Mouse (Mus musculus): Measurements from ENCODE around the gene Map3k7cl.

Gene Map3k7cl

GRCm38 (mm10) chr16:87585548-87586262, 32.6 kb downstream of the Map3k7cl start:
- DNase-seq (ENCODE audit: low spot score): no peak

- DNase-seq (ENCODE audit: low spot score): no peak
These were observed 34.7 kb downstream of the Map3k7cl start for GRCm38 (mm10) chr16:87587843-87588242.

DNA sequence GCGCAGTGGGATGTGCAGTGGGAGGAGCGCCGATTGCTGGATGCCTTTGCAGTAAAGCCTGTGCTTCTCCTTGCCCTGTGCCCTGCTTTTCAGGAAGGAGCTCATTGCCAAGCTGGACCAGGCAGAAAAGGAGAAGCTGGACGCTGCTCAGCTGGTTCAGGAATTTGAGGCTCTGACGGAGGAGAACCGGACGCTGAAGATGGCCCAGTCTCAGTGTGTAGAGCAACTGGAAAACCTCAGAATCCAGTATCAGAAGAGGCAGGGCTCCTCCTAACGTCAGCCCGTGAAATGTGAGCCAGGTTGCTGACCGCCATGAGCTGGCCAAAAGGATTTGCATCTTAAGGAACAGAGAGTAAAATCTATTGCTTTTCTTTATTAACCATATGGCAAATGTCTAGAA, 41.0 kb downstream of the Map3k7cl start:
- no peak for DNase-seq (ENCODE audit: low spot score)

- DNase-seq (ENCODE audit: low spot score): no peak
These were observed 42.0 kb downstream of the Map3k7cl start for GRCm38 (mm10) chr16:87595149-87595548.

- no peak for DNase-seq (ENCODE audit: low spot score)
These were observed 49.8 kb downstream of the Map3k7cl start for GRCm38 (mm10) chr16:87602717-87603526.

GRCm38 (mm10) chr16:87604002-87604401, 50.9 kb downstream of the Map3k7cl start:
- DNase-seq (ENCODE audit: low spot score): no peak

DNA sequence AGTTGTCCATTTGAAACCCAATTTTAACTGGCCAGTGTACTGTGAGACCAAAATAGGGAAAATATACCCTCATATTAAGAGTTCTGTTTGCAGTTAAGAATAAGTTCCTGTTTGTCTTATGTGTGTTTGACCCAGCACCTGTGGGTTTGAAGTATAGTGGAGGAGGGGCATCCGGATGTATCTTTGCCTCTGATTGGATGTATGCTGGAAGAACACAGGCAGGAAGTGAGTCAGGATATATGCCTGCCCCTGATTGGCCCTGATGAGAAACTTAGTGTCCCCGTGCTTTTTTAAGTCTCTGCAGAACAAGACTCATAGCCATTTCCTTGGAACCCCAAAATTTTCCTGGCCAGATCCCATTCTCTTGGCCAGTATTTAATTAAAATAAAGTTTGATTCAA, 51.8 kb downstream of the Map3k7cl start:
- DNase-seq (ENCODE audit: low spot score): no peak

DNA sequence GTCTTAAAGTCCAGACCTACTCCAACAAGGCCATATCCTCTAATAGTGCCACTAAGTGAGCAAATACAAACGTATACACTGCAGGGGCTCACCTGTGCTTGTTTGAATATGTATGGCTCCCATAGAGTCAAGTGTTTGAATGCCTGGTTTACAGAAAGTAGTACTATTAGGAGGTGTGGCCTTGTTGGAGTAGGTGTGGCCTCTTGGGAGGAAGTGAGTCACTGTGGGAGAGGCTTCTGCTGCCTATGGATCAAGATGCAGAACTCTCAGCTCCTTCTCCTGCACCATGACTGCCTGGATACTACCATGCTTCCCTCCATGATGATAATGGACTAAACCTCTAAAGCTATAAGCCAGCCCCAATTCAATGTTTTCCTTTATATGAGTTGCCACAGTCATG, 54.3 kb downstream of the Map3k7cl start:
- DNase-seq (ENCODE audit: low spot score): no peak

GRCm38 (mm10) chr16:87607959-87608358, 54.8 kb downstream of the Map3k7cl start:
- DNase-seq (ENCODE audit: low spot score): no peak

DNA sequence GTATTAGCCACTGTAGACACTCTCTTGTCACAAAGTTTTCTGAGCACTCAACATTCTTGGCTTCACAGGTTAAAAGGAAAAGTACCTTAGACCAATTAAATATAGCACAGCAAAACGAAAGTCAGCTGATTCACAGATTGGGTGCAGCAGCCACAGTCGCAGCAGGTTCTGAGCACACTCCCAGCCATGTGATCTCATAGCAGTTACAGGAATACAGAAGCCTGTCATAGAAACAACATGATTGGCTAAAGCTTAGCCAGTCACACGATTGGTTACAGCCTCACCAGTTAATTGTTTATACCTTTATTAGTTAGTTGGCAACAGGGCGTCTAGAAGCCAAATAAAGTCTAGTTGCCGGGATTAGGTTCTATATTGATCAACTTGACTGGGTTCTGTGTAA, 57.0 kb downstream of the Map3k7cl start:
- no peak for DNase-seq (ENCODE audit: low spot score)

- DNase-seq (ENCODE audit: low spot score): no peak
These were observed 57.6 kb downstream of the Map3k7cl start for GRCm38 (mm10) chr16:87610556-87611295.

- no peak for DNase-seq (ENCODE audit: low spot score)
These were observed 58.3 kb downstream of the Map3k7cl start for GRCm38 (mm10) chr16:87611420-87611819.

- no peak for DNase-seq (ENCODE audit: low spot score)
These were observed 59.2 kb downstream of the Map3k7cl start for GRCm38 (mm10) chr16:87612218-87612838.

- no peak for DNase-seq (ENCODE audit: low spot score)
These were observed 64.2 kb downstream of the Map3k7cl start for GRCm38 (mm10) chr16:87617377-87617776.

GRCm38 (mm10) chr16:87621246-87621645, 68.1 kb downstream of the Map3k7cl start:
- no peak for DNase-seq (ENCODE audit: low spot score)

- no peak for DNase-seq (ENCODE audit: low spot score)
These were observed 70.8 kb downstream of the Map3k7cl start for GRCm38 (mm10) chr16:87623881-87624280.

GRCm38 (mm10) chr16:87624937-87625336, 71.8 kb downstream of the Map3k7cl start:
- DNase-seq (ENCODE audit: low spot score): no peak

- DNase-seq (ENCODE audit: low spot score): no peak
These were observed 72.2 kb downstream of the Map3k7cl start for GRCm38 (mm10) chr16:87625341-87625740.

DNA sequence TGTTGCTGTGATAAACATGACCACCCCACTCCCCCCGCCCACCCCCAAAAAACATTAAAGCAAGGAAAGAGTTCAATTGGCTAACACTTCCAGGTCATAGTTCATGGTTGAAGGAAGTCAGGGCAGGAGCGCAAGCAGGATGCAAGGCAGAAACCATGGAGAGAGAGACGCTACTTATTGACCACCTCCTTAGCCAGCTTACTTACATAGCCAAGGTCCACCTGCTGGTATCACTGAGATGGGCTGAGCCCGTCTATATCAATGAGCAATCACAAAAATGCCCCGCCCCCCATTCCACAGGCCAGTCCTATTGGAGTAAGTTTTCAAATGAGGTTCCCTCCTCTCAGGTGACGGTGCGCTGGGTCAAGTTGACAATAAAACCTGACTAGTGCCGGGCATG, 72.7 kb downstream of the Map3k7cl start:
- DNase-seq (ENCODE audit: low spot score): no peak

DNA sequence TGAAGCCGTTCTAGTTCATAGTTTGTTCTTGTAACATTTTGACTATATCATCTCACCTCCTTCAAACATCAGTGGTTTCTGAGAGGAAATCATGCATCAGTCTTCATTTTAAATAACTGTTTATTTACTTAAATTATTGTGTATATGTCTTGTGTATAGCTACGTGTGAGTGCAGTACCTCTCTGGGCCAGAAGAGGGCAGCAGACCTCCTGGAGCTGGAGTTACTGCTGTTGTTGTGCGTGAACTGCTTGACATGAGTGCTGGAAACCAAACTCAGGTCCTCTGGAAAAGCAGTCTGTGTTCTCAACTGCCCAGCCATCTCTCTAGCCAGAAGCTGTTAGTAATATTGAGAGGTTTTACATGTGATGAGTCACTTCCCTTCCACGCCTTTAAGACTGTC, 73.6 kb downstream of the Map3k7cl start:
- DNase-seq (ENCODE audit: low spot score): no peak

DNA sequence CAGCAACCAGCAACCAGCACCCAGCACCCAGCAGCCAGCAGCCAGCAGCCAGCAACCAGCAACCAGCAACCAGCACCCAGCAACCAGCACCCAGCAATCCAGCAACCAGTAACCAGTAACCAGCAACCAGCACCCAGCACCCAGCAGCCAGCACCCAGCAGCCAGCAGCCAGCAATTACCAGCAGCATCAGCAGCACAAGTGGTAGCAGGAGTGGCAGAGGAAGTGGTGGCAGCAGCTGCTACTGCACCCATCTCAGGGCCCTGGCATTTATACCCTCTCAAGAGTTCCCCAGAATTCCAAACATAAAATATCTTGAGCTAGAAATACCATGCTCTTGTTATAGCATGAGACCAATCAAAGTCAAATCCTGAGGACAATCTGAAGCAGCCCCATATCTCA, 81.6 kb downstream of the Map3k7cl start:
- no peak for DNase-seq (ENCODE audit: low spot score)

- DNase-seq (ENCODE audit: low spot score): no peak
These were observed 82.2 kb downstream of the Map3k7cl start for GRCm38 (mm10) chr16:87635213-87635755.

Measured in testis, postnatal 14 days (tissue).